Mouse (Mus musculus) CD8-positive naive resting alpha-beta T cell, adult 2 months (primary cell): ENCODE measurements around the gene Mrpl9.

ENCODE experiments used
- DNase-seq, 2 experiments: peaks; one replicate each; pipeline ENCODE4 v3.0.0; 2022; ENCODE audit warnings: low read depth in 2 of 2, low spot score in 2 of 2

Mrpl9 gene

DNA sequence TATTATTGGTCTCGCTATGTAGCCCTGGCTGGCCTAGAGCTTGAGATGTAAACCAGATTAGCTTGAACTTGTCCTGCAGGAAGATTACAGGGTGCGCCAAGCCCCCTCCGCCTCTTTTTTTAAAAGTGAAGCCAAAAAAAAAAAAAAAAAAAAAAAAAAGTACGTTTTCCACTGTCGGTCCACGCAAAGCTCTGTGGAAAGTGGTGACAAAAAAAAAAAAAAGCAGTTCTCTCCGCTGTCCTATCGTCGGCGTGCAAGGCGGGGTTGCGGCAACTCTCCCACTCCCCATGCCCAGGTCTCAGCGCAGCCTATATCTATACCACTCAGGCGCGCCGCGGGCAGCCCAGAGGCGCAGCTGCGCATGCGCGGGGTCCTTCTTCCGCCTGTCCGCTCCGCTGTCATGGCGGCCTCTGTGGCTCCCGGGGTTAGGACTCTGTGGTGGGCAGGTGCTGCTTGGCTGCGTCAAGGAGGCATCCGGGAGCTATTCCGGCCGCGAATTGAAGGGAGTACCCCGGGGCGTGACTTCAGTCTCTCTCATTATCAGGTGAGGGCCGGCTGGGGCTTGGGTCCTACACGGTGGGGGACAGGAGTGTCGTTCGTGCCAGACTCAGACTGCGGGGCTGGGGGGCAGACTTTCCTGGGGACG, at the start of gene Mrpl9:
Gene Mrpl9 (plus strand): TSS at position 368 of the 646 bp plus-strand sequence.
- DNase-seq = peak; percentile 93 to 95

DNA sequence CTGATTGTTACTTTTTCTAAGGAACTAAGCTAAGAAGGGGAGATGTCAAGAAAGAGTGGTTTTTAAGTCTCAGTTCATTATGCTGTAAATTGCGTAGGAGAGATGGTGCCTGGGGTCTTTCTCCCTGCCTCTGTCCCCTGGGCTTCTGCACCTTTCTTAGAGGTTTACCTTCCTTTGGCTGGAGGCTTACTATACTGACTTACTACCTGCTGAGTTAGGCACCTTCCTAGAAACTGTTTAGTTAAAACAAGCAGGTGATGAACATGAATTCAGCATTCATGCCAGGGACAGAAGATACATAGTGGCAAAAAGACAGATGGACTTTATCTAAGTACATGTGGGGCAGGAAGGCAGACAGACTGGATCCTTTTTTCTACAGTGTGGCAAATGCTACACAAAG, 46.8 kb upstream of the Mrpl9 start:
- no peak for DNase-seq

DNA sequence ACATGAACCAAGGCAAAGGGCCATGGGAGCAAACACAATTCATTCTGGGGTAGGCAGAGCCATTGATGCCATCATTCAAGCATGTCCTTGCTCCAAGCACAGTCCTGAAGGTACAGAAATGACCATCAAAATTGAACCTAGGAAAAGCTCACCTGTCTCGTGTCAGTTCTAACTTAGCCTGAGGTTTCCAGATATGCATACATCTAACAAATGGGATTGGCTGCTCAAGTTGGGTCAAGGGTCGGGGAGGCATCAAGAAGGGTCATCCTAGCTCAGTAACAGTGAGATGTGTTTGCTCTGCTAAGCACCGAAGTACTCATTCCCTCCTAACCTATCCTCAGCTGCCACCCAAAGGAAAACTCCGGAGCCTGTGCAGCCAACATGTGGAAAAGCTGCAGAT, 46.3 kb upstream of the Mrpl9 start:
- no peak for DNase-seq

DNA sequence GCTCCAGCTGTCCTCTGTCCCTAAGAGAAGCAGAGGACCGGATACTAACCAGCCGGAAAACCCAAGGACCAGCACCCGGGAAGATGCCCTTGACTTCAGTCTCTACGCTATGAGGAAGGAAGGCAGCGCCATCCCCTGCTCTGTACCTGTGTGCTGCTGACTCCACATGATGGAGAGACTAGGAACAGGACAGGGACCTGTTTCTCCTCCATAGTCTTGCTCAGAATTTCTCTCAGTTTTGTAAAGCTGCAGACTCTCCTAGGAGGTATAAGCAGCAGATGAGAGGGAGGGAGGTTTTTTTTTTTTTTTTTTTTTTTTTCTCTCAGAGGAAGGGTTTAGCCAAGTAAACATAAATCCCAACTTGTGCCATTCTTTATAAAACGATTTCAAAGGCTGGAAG, 44.9 kb upstream of the Mrpl9 start, which contains the start of gene Lingo4:
Gene Lingo4 (plus strand): TSS at position 301 of the 400 bp plus-strand sequence.
- DNase-seq = no peak

DNA sequence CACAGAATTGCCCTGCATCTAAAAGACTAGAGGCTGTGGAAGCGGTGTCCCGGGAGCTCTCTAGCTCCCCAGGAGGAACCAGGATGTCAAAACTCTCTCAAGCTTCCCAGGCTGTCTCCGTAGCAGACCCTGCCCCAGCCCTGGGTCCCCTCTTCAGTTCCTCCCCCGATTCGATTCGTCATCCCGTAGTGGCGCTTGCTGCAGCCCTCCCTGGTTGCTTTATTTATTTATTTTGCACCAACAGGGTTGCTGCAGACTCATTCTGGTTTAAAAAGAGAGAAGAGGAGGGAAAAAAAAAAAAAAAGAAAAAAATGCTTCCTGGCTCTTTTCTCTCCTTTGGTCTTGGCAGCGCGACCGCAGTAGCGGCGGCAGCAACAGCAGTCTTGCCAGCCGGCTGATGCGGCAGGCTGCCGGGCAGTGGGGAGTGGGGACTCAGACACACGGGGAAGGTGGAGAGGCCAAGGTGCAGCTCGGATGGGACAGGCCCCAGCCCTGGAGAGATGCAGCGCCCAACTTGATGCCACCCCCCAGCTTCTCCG, 44.1 kb upstream of the Mrpl9 start:
- no peak for DNase-seq

DNA sequence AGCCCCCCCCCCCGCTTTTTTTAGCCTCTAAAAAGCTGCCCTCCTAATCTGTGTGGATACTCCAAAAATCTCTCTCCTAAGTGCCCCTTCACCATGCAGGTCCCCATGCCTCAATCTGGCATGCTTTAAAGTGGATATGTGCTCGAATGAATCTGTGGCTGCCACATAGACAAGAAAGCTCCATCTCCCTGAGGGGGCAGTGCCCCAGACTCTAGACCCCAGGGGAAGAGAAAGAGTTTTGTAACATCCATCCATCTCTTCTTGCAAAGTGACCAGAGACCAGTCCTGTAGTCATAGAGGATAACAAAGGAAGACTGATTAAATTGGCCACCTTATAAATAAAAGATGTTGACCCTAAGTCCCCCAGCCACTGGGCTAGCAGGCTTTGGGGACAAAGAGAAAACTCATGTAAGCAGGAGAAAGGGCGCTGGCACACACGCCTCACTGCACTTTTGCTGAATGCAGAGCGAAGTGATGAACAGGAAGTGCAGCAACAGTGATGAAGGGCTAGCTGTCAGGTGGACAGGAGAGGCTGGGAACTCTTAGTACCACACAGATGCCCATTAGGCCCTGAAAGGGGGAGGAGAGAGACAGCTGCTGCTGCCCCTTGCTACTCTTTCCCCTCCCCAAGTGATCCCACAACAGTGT, 43.3 kb upstream of the Mrpl9 start:
- DNase-seq = no peak

DNA sequence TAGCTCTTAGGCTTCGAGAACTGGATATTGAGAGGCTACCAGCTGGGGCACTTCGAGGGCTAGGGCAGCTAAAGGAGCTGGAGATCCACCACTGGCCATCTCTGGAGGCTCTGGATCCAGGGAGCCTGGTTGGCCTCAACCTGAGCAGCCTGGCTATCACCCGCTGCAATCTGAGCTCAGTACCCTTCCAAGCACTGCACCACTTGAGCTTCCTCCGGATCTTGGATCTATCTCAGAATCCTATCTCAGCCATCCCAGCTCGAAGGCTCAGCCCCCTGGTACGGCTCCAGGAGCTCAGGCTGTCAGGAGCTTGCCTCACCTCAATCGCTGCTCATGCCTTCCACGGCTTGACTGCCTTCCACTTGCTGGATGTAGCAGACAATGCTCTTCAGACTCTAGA, 40.7 kb upstream of the Mrpl9 start:
- DNase-seq = no peak

DNA sequence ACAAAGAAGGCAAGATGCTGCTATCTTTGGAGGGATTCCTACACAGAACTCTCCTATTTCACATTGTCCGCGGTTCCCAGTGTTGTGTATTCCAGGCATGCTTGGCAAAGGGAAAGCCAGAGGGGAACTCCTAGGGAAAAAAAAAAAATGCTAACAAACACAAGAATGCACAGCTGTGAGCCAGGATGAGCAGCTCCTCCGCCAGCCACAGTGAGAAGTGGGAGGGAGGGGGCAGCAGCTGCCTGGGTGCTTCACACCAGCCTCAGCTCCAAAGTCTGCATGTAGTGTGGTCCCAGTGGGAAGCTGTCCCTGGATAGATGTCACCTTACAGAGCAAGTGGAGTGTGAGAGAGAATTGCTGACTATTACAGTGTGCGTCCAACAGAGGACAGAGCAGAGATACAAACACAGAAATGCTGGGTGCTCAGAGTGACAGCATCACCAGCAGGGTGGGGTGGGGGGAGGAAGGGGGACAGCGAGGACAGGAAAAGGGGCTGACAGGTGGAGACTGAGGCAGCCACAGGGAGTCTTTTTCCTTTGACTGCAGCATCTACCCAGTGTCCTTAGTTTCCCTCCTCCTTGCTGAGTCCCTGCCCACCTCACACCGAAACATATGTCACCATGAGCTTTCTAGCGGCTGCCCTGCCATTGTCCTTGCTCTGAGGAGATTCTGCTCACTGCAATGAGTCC, 38.6 kb upstream of the Mrpl9 start:
- DNase-seq = no peak

DNA sequence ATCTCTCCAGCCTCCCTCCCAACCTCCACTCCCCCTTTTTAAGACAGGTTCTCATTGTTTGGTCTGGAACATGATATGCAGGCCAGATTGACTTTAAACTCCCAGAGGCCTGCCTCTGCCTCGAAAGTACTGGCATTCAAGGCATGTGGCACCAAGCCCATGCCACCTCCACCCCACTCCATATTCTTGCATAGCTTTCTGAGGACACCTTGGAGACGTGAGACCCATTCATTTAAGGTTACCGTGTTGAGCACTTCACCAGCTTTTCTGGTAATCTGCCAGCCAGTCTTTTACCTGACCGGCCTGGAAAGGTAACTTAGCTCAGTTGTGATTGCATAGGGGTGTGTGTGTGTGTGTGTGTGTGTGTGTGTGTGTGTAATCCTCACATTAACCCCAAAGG, 37.6 kb upstream of the Mrpl9 start:
- DNase-seq = no peak

DNA sequence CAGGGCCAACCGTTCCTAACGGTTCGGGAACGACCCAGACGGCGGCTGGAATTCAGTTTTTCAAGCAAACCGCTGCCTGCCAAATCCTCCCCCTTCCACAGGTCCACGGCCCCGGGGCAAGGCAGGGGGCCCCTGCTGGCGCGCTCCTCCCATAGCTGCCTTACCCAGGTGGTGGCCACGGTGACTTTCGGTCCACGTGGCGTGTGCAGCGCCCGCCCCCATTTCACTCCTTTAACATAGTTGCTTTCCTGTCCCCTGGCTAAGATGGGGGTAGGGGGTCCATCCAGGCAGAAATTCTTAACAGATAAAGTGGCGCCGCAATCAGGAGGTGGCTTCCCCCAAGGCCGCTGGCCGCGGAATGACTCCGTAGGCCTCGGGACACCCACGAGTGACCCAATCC, 30.6 kb upstream of the Mrpl9 start:
- DNase-seq = no peak

DNA sequence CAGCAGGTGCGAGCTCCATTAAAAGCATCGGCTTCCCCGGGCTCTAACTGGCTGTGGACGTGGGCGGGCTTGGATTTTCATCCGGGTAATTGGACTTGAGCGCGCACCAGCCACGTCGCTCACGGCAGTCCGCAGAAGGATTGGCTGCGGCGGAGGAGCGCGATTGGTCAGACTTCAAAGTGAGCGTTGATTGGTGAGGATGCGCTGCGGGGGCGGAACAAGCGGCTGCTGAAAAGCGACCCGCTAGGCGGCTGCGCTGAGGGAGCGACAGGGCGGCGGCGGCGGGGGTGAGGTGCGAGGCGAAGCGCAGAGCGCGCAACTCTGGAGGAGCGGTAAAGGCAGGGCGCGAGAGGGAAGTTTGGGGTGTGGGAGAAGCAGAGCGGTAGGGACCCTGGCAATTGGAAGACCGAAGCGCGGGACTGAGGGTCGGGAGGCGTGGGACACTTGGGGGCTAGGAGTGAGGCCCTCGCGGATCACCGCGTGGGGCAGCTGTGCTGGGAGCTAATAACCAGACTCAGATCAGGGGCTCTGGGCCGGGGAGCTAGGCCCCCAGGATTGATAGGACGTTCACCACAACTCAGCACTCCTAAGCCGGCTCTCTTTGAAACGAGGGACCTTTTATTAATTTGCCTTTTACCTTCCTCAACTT, 30.0 kb upstream of the Mrpl9 start, which contains the start of gene Tdrkh:
Gene Tdrkh (plus strand): TSS at position 243 of the 649 bp plus-strand sequence.
- peak; percentile 93 for DNase-seq

DNA sequence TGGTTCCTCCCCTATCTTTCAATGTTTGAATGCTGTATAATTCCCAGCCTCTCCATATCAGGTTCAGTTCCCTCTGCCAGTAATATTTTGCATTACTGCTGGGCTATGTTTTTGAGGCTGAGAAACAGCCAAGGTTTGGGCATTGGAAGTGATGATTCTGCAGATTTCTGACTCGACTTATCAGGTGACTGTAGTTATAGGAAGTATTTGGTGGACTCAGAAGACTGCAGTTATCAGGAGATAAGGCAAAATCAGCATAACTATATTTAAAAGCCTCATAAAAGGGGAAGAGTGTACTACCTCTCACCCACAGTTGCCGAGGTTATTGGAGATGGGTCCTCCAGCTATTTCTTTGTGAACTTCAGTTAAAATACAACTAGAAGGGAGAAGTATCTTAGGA, 12.1 kb upstream of the Mrpl9 start:
- no peak for DNase-seq

DNA sequence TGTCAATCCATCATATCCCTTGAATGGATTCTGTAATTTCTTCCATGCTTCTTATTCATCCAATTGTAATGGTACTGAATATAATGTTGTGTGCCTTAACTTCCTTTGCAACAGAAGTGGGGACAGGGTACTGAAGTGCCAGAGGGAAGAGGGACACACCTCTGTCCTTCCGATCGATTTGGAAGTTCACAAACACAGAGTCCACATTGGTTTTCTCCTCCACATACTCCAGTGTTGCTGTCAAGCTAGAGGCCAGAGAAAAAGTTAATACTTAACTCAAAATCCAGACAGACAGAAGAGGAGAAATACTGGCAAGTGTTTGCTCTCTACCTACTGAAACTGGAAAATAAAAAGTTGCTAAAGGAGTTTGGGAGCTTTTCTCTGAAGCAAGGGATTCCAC, 8.8 kb upstream of the Mrpl9 start:
- DNase-seq = no peak

DNA sequence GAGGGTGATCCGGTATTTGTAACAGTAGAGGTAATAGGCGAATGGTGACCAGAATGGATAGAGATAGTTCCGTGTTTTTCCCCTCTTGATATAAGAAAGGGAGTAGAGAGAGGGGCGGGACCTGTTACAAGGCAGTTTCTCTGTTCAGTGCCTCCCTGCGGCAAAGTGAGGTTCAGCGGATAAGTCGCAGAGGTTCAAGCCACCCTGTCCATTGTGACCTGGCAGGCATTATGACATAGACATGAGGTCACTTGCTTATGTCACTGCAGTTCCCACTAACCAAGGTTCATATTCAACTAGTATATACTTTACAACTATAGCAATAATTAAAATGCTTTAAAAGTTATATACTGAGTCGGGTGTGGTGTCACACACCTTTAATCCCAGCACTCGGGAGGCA, 6.7 kb upstream of the Mrpl9 start:
- DNase-seq = no peak

DNA sequence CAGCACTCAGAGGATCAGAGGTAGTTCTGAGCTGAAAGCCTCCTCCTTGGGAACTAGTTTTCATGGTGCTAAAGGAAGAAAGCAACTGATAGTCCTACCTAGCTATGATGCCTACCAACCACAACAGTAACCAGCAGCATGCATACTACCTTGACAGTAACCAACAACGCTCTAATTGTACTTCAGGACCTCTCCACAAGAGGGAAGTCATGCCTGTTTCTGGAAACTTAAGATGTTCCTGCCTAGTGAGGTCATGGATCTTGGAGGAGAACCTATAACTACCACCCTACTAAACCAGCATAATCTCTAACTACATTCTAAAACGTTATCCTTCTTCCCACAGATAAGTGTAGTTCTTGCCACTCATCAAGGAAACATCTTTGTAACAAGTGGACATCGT, 1.9 kb upstream of the Mrpl9 start:
- DNase-seq = no peak

DNA sequence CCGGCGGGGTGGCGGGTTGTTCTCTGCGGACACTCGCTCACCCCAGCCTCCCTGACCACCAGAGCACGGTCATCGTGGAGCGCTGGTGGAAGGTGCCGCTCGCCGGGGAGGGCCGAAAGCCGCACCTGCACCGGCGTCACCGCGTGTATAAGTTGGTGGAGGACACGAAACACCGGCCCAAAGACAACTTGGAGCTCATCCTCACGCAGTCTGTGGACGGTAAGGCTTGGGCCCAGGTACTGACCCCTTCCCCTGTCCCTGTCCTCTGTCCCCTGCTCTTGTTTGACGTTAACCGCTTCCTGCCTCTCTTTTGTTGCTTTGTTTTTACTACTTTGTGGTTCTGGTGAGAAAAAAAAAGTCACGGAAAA, 463 bp downstream of the Mrpl9 start, which contains the start of gene Oaz3:
Gene Oaz3 (minus strand): TSS at position 319 of the 368 bp plus-strand sequence.
- no peak for DNase-seq

DNA sequence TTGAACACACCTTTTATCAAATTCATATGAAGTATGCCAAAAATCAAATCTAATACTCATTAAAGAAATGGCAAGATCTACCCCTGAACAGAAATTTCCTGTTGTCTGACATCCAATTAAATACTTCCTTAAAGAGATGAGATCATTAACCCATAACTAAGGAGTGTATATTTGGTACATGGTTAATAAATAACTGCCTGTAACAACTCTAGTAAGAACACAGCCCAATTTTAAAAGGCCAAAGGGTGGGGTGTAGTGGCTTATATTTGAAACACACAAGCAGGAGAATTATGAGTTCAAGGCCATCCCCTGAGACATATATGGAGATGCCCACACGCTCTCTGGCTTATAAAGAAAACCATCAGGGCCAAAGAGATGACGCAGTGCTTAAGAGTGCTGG, 6.3 kb downstream of the Mrpl9 start:
- DNase-seq = no peak

DNA sequence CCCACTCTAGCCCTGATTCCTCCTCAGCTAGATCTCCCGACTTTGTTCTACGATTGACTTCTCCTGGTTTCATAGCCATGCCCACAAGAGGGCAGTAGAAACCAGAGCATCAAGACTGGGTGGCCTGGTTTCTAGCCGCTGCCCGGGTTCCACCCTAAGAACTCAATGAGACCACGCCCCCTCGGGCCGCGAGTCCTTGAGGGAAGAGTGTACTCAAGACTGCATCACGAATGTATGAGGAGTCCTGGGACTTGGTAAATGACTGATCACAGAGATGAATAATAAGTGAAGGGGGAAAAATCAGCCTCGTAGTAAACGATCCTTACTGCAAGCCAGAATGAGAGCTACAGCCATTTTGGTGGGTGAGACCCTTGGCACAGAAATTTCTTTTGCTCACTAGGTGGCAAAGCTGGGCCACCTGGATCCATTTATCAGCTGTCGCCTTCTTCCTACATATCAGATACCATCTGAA, 13.4 kb downstream of the Mrpl9 start:
- DNase-seq = peak; percentile 39 to 51

DNA sequence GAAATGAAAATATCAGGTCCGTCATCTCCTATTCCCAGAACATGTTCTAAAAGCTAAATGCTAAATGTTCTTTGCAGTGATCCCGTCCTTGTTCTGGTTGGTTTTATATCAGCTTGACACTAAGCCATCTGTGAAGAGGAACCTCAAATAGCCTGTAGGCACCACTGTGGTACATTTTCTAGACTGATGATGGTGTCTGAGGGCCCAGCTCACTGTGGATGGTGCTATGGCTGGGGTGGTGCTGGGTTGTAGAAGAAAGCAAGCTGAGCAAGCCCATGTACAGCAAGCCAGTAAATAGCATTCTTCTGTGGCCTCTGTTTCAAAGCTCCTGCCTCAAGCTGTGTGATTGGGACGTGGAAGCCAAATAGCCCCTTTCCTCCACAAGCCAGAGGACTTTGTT, 13.9 kb downstream of the Mrpl9 start:
- DNase-seq = no peak

DNA sequence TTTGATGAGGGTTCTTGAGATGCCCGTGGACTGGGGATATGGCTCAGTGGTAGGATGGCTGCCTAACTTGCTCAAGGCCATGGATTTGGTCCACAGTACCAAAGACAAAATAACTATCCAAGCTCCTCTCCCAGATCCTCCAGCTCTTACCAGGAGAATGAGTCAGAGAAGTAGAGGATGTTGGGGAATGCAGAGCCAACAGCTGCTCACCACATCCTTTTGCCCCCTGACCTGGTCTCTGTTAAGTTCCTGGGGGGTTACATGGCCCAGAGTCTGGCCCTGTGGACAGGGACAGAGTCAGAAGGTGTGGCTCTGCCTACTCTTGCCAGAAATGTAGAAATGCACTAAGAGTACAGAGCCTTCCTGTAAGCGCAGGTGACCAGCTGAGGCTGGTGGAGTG, 16.7 kb downstream of the Mrpl9 start:
- DNase-seq = no peak

DNA sequence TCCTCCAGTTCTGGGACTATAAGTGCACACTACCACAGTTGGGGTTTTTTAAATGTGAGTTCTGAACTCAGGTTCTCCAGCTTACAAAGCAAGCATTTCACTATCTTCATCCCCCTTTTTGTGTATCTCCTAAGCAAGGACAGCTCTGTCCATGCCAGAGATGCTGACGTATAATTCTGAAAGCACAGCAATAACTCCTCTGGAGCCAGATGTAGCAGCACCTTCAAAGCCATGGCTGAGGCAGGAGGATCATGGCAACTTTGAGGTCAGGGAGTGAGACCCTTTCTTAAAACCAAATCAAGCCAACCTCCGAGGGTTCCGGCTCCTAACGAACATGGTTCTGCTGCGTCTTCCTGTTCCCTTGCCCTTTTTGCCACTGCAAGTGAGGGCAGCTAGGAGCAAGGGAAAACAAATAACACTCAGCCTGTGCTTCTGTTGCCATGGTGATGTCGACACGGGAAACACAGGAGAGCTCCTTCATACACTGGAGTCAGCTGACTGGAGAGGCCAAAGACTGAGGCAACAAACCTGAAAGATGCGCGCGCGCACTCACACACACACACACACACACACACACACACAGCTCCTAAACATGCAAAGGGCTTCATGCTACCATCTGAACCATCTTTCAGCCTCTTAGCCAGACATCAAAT, 20.9 kb downstream of the Mrpl9 start:
- DNase-seq = no peak
